Mouse (Mus musculus) B cell, adult 2 months (primary cell): Measurements from ENCODE around the gene Ttc30b.
"Not testable (repeated sequence)": the region's sequence is repeated elsewhere in the genome, so short reads cannot be mapped to it uniquely, and the experiment has no call there.

Experiments
- DNase-seq, 2 experiments: peaks; one replicate each; pipeline ENCODE4 v3.0.0; 2022

Gene Ttc30b

DNA sequence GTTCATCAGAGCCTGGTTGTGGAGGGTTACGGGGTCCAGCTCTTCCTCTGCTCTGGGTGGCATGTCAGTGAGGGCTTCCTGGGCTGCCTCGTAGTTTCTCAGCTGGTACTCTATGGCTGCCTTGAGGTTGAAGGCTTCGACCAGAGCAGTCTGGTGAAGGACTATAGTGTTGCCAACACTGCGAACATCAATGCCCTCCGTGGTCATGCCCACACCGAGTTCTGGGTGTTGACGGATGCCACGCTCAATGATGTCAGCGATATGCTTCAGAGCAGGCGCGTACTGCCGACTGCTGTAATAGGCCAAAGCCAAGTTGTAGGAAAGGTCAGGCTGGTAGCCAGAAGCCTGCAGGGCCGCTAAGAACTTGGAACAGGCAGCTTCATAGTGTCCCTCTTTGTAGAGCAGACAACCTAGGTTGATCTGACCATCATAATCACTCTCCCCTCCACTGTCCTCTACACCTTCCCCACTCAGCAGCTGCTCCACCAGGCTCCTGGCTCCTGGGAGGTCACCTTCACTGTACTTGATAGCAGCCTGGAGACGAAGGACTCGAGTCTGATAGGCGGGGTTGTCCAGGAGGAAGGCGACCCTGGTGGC is 767 bp downstream of the Ttc30b start:
- not testable (repeated sequence) for DNase-seq

- DNase-seq: not testable (repeated sequence)
Observed at GRCm38 (mm10) chr2:75936685-75937084, 1.7 kb downstream of the Ttc30b start.

DNA sequence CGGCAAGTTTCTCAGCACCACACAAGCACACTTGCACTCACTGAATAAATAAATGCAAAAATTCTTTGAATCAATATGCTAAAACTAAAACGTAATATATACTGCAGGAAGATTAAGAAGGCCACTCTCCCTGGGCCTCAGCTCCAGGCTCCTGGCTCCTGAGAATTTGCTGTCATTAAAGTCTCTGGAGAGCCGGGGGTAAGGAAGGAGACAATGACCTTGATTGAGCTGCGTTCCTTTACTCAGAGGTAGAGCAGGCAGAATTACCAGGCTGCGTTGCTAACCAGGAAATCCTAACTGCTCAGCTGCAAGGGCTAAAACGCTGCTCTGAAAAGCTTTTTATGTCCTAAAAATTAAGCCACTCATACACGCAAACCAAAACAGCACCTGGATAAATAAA is 4.8 kb downstream of the Ttc30b start:
- no peak for DNase-seq

- DNase-seq: no peak
Observed at GRCm38 (mm10) chr2:75930941-75931340, 7.4 kb downstream of the Ttc30b start.

- no peak for DNase-seq
Observed at GRCm38 (mm10) chr2:75929786-75930444, 8.5 kb downstream of the Ttc30b start.

- no peak for DNase-seq
Observed at GRCm38 (mm10) chr2:75929141-75929540, 9.2 kb downstream of the Ttc30b start.

- DNase-seq: no peak
Observed at GRCm38 (mm10) chr2:75928011-75928410, 10.4 kb downstream of the Ttc30b start.

DNA sequence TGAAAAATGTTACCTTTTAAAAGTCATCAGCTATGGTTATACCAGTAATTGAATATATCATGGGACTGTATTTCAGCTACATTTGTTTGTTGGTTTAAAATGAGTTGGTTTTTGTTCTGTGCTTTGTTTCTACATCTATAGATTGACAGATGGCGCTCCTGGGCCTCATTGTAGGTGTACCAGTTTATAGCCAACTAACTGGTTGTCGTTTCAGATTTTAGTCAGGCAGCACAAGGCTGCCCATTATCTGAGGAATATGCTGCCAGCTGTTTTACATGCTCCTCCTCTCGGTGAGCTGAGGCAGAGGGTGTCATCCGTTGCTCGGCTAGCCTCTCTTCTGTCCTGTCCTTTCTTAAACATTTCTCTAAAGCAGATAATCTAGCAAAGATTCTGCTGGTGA is 12.3 kb downstream of the Ttc30b start:
- no peak for DNase-seq

GRCm38 (mm10) chr2:75923807-75924340 is 14.5 kb downstream of the Ttc30b start:
- DNase-seq: no peak

DNA sequence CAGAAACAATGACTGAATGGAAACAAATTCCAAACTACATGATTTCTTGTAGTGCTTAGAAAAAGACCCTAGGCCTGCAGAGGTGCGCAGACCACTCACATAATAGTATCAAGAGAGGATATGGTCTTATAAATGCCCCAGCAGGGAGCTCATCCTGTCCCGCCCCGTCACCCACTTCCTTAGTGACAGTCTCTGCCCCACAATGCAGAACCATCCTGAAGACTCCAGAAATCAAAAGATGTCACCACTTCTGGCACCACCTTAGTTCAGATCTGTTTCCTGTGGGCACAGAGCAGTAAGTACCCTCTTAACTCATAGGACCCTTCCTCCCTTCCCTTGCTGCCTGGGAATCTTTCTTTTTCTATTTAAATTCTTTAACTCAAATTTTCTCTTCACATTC is 23.3 kb downstream of the Ttc30b start:
- no peak for DNase-seq

DNA sequence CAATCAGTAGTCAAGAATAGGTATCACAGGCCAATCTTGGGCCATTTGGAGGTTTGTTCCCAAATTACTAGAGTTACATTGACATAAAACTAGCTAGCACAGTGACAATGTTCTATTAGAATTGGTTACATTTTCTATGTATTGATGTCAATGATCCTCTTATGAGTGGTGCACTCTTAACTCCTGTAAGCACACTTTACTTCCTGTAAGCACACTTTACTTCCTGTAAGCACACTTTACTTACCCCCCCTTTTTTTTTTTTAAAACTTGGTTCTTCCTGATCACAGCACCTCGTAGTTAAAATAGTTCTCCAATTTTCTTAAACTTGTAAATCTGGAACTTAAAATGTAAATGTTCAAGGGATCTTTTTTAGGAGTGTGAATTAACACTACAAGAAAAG is 31.2 kb downstream of the Ttc30b start:
- no peak for DNase-seq

DNA sequence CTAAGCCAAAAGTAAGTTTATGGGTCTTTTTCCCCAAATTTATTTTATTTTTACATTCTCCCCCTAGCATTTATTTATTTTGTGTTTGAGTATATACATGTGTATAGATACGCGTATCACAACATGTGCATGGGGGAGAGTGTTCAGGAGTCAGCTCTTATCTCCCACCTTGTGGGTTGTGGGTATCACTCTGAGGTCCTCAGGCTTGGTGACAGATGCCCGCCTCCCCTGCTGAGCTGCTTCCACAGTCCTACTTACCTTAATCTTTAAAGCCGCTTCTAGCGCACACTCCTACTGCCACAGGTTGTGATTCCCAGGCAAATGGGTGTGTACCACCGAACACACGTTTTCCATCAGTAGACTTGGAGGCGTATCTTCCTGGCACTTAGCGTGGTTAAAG is 36.5 kb downstream of the Ttc30b start:
- no peak for DNase-seq

GRCm38 (mm10) chr2:75900281-75900680 is 38.1 kb downstream of the Ttc30b start:
- DNase-seq: no peak

GRCm38 (mm10) chr2:75895711-75896110 is 42.7 kb downstream of the Ttc30b start:
- no peak for DNase-seq

DNA sequence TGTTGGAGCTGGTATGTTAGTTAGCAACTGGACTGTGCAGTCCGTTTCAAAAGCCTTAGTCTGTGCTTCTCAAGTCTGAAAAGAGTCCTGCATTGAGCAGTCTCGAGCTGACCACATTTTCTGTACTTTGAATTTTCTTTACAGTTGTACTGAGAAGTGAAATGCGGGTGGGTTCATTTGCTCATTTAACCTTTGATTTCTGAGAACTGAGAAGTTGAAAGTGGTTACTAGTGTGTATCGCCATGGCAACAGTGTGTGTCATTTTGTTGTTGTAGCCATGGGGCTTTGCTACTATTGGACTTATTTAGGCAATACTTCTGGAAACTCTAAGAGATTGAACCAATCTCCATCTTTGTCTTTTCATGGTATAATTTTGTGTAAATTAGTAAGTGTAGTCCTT is 46.4 kb downstream of the Ttc30b start:
- peak; percentile 23 to 32 for DNase-seq
